Mouse (Mus musculus) thymus, adult 2 months (tissue): ENCODE measurements around the gene Olfr50. TPM values are rescaled to one million over a fixed set of nuclear protein-coding genes. Genes with fewer than 3 reads are reported as not detected.

ENCODE experiments used
- DNase-seq: peaks from one replicate; pipeline ENCODE4 v3.0.0; 2021
- H3K27ac ChIP-seq: fragments of 200-500 bp; 2 replicates; pipeline ENCODE4 v1.5.1; 2012; ENCODE audit warnings: low read length, control low read depth; ENCODE audit not compliant: control insufficient read depth, insufficient read depth
- H3K27me3 ChIP-seq: fragments of 200-500 bp; 2 replicates; pipeline ENCODE4 v1.6.1; 2012; ENCODE audit warnings: mild to moderate bottlenecking, low read length, moderate library complexity, mixed read lengths; ENCODE audit not compliant: control insufficient read depth, insufficient read depth
- H3K36me3 ChIP-seq: fragments of 200-500 bp; 2 replicates; pipeline ENCODE4 v1.6.1; 2012; ENCODE audit warnings: mild to moderate bottlenecking, low read length, moderate library complexity; ENCODE audit not compliant: control insufficient read depth, insufficient read depth
- H3K4me1 ChIP-seq: fragments of 200-500 bp; replicated peaks from 2 replicates; pipeline ENCODE4 v1.6.1; 2012; ENCODE audit warnings: low read length; ENCODE audit not compliant: control insufficient read depth, insufficient read depth
- H3K4me3 ChIP-seq: fragments of 200-500 bp; 2 replicates; pipeline ENCODE4 v1.5.1; 2012; ENCODE audit warnings: mild to moderate bottlenecking, low read length, control low read depth, moderate library complexity; ENCODE audit not compliant: control insufficient read depth, insufficient read depth
- CTCF ChIP-seq: fragments of 200-500 bp; IDR thresholded peaks from 2 replicates; pipeline ENCODE4 v1.5.1; 2012; ENCODE audit warnings: mild to moderate bottlenecking, control low read depth, low read length, moderate library complexity, borderline replicate concordance; ENCODE audit not compliant: control insufficient read depth, poor library complexity, insufficient read depth; ENCODE audit errors: extremely low read depth
- POLR2A ChIP-seq: fragments of 200-500 bp; IDR thresholded peaks from 2 replicates; pipeline ENCODE4 v1.6.1; 2012; ENCODE audit warnings: mild to moderate bottlenecking, low read length, control low read depth, moderate library complexity; ENCODE audit not compliant: control insufficient read depth, poor library complexity, insufficient read depth; ENCODE audit errors: extremely low read depth
- WGBS: fragments of 180-500 bp; shearing (Covaris S2); methylation state at CpG from one replicate; pipeline ENCODE4 v1.1.7; 2018; 5-methylcytosine and 5-hydroxymethylcytosine counted together
- polyA plus RNA-seq: library from polyadenylated mRNA; depleted of rRNA; stranded (reverse); fragments of >200 nt; gene quantifications from 2 replicates; pipeline ENCODE4 v1.2.3, GENCODE M21; 2012; rRNA removed

Gene Olfr50
- polyA plus RNA-seq, result not detected in 2 replicates

GRCm38 (mm10) chr2:36790238-36790637 is at the start of gene Olfr50:
Gene Olfr50, plus strand, starts transcription at chr2:36790538.
- Histone ChIP-seq H3K4me3 (no peak within 1 kb of the TSS), H3K36me3 (no peaks in the 10 kb centered on the region), H3K4me1 (no peaks in the 10 kb centered on the region), H3K27me3 (no peaks in the 10 kb centered on the region), H3K27ac (no peak within 1 kb of the TSS)
- WGBS, result 89% methylated on average over 2 of the region's 2 CpGs
- no peak for DNase-seq
- TF ChIP-seq CTCF (no peak), POLR2A (no peak)

GRCm38 (mm10) chr2:36783976-36784375 is 6.4 kb upstream of the Olfr50 start, which contains the start of gene Olfr348:
Gene Olfr348, plus strand, starts transcription at chr2:36784276.
- 74% methylated on average over 2 of the region's 2 CpGs for WGBS

GRCm38 (mm10) chr2:36816932-36817331 is 26.6 kb downstream of the Olfr50 start, which contains the start of gene Olfr3:
Gene Olfr3, minus strand, starts transcription at chr2:36817032.
- Histone ChIP-seq H3K4me1 (no peaks in the 10 kb centered on the region), H3K4me3 (no peak within 1 kb of the TSS), H3K27me3 (no peaks in the 10 kb centered on the region), H3K27ac (no peak within 1 kb of the TSS), H3K36me3 (no peaks in the 10 kb centered on the region)
- WGBS, result 72% methylated on average over 1 of the region's 1 CpGs
- TF ChIP-seq POLR2A, result no peak
- TF ChIP-seq CTCF, result no peak
- DNase-seq, result no peak

More at GRCm38 (mm10) chr2:36783976-36784375, 6.4 kb upstream of the Olfr50 start, which contains the start of gene Olfr348:
- H3K27ac ChIP-seq, result no peak within 1 kb of the TSS
- no peaks in the 10 kb centered on the region for H3K27me3 ChIP-seq
- TF ChIP-seq CTCF (no peak), POLR2A (no peak)
- H3K4me1 ChIP-seq, result no peaks in the 10 kb centered on the region
- H3K4me3 ChIP-seq, result no peak within 1 kb of the TSS
- no peak for DNase-seq
- H3K36me3 ChIP-seq, result no peaks in the 10 kb centered on the region

- Histone ChIP-seq H3K27me3 (no peaks in the 10 kb centered on the region), H3K27ac (no peak within 1 kb of the TSS), H3K4me1 (no peaks in the 10 kb centered on the region), H3K4me3 (no peak within 1 kb of the TSS), H3K36me3 (no peaks in the 10 kb centered on the region)
- no peak for DNase-seq
- WGBS, result 95% methylated on average over 1 of the region's 1 CpGs
- TF ChIP-seq POLR2A (no peak), CTCF (no peak)
Measured at GRCm38 (mm10) chr2:36846010-36846409, 55.7 kb downstream of the Olfr50 start, which contains the start of gene Olfr350. Gene Olfr350, plus strand, starts transcription at chr2:36846310.

Other genes starting within 250 kb of the Olfr50 start
- not detected in 2 replicates for gene Olfr344, start 223.9 kb upstream of the Olfr50 start, polyA plus RNA-seq
- gene Olfr345, start 150.5 kb upstream of the Olfr50 start, polyA plus RNA-seq, result not detected in 2 replicates
- gene Olfr346, start 104.8 kb upstream of the Olfr50 start, polyA plus RNA-seq, result not detected in 2 replicates
- gene Olfr347, start 58.6 kb upstream of the Olfr50 start, polyA plus RNA-seq, result not detected in 2 replicates
- not detected in 2 replicates for gene Olfr348, start 6.3 kb upstream of the Olfr50 start, polyA plus RNA-seq
- gene Olfr3, start 26.5 kb downstream of the Olfr50 start, polyA plus RNA-seq, result not detected in 2 replicates
- gene Olfr350, start 55.8 kb downstream of the Olfr50 start, polyA plus RNA-seq, result not detected in 2 replicates
- not detected in 2 replicates for gene Olfr351, start 72.1 kb downstream of the Olfr50 start, polyA plus RNA-seq
- gene Olfr352, start 77.9 kb downstream of the Olfr50 start, polyA plus RNA-seq, result not detected in 2 replicates
- gene Olfr353, start 102.4 kb downstream of the Olfr50 start, polyA plus RNA-seq, result not detected in 2 replicates
- gene Olfr354, start 115.1 kb downstream of the Olfr50 start, polyA plus RNA-seq, result not detected in 2 replicates
- not detected in 2 replicates for gene Olfr355, start 138.4 kb downstream of the Olfr50 start, polyA plus RNA-seq
- not detected in 2 replicates for gene Olfr356, start 146.6 kb downstream of the Olfr50 start, polyA plus RNA-seq
- not detected in 2 replicates for gene Olfr357, start 203.3 kb downstream of the Olfr50 start, polyA plus RNA-seq
- gene Olfr358, start 218.8 kb downstream of the Olfr50 start, polyA plus RNA-seq, result not detected in 2 replicates